Mouse (Mus musculus) left cerebral cortex, adult 18-20 months (tissue): ENCODE measurements around the gene Irx1. TPM values are rescaled to one million over a fixed set of nuclear protein-coding genes. Genes with fewer than 3 reads are reported as not detected.

Source experiments
- DNase-seq, 2 experiments: peaks; one replicate each; pipeline ENCODE4 v3.0.0; 2021 to 2022; ENCODE audit warnings: low spot score in 2 of 2, mixed read lengths in 1 of 2
- total RNA-seq, 2 experiments: library from RNA; stranded (reverse); gene quantifications; 2 replicates each; pipeline ENCODE4 v1.2.3; 2021

Irx1 gene
- total RNA-seq, 2 experiments from 2014 or later: 0.37 to 0.49 TPM

DNA sequence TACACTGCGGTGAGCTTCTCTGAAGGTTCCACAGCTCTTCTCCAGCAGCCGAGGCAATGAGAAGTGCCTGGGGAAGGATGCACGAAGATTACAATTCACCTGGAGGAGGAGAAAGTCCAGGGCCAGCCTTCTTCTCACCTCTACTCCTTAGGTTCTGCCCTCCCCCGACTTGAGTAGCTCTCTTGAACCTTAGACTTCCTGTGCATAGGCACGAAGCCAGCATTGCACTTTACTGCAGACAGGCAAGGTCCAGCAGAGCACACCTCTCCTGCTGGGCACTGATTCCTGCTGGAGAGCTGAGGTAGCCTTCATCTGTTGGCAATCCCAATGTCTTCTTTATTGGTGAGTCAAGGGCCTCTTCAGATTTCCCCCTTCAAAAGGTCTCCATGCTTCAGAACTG is 13.7 kb downstream of the Irx1 start:
- DNase-seq: no peak

DNA sequence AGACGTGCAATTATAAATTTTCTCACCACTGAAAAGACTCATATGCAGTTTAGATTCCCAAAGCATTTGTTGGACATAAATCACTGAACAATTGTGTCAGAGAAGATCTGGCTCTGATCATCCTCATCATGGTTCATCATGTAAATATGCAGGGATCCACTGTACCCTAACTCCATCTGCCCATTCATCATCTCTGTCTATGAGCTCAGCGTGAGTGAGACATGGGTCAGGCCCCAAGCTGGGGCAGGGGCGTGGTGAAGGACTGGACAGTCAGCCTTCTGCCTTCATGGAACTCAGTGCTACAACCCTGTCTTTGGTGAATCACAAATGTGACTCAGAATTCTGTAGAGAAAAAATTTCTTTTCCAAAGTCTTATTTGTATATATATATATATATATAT is 53.2 kb downstream of the Irx1 start:
- no peak for DNase-seq
